ENCODE assay signal across 1 mouse cellular context in the genomic region with DNA sequence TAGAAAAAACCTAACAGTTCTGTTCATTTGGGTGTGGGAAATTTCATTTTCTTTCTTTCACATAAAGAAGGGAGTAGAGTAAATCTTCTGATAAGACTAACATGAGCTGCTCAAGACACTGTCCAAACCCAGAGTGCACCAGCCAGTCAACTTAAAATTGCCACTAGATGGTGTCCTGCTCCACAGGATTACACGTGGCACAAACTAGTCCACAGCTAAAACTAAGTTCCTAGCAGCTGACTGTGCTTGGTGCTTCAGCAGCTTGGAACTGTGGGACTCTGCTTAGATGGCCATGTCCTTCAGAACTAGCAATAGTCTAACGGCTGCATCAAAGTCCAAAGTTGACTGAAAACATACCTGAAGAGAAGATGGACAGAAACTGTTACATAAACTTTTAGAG.
TF ChIP-seq lines count a peak whose summit lies in the region.

No protein-coding gene starts in this region.

TF ChIP-seq in CH12.LX, 34 proteins besides CTCF, POLR2A, EP300 and RAD21 (continued from another document):
- TF ChIP-seq TCF12 (IDR thresholded peaks at IDR 0.05; ENCODE audit: low read depth, low read length) = no peak
- TF ChIP-seq MAZ (IDR thresholded peaks at IDR 0.05; ENCODE audit: low read depth, low read length) = no peak
- TF ChIP-seq USF1 (IDR thresholded peaks at IDR 0.05; ENCODE audit: low read depth, low read length) = no peak
- no peak for TF ChIP-seq TBP (conservative IDR thresholded peaks at IDR 0.05; ENCODE audit: low read depth, low read length)
- no peak for TF ChIP-seq NRF1 (IDR thresholded peaks at IDR 0.05; ENCODE audit: low read depth, low read length)
- 0 out of 2 replicates have a peak, but pooled peaks have one; percentile 32 for TF ChIP-seq SIN3A (IDR thresholded peaks at IDR 0.05; ENCODE audit: low read length)
- no peak for TF ChIP-seq E2F4 (IDR thresholded peaks at IDR 0.05; ENCODE audit: insufficient replicate concordance, low read depth, low read length)
- TF ChIP-seq MXI1 (IDR thresholded peaks at IDR 0.05; ENCODE audit: low read depth, low read length) = no peak; the same call in 1 of the 2 replicates
- no peak for TF ChIP-seq ZKSCAN1 (IDR thresholded peaks at IDR 0.05; ENCODE audit: borderline replicate concordance, low read depth, low read length)
- TF ChIP-seq PAX5 (IDR thresholded peaks at IDR 0.05; ENCODE audit: low read length) = no peak
- no peak for TF ChIP-seq MAFK (IDR thresholded peaks at IDR 0.05; ENCODE audit: insufficient replicate concordance, low read length)
- no peak for TF ChIP-seq POLR2AphosphoS2 (IDR thresholded peaks at IDR 0.05; ENCODE audit: low read depth, low read length)
- TF ChIP-seq BHLHE40 (IDR thresholded peaks at IDR 0.05; ENCODE audit: low read depth, low read length) = no peak; the same call in 1 of the 2 replicates
- 0 out of 2 replicates have a peak, but pooled peaks have one; percentile 29 for TF ChIP-seq NELFE (IDR thresholded peaks at IDR 0.05; ENCODE audit: low read depth, low read length)
- TF ChIP-seq ZNF384 (IDR thresholded peaks at IDR 0.05; ENCODE audit: low read depth, low read length) = no peak
- TF ChIP-seq USF2 (conservative IDR thresholded peaks at IDR 0.05; ENCODE audit: low read depth, low read length) = no peak
- TF ChIP-seq GABPA (IDR thresholded peaks at IDR 0.05; ENCODE audit: insufficient replicate concordance, low read depth, low read length) = no peak
- 0 out of 2 replicates have a peak, but pooled peaks have one; percentile 25 for TF ChIP-seq JUND (conservative IDR thresholded peaks at IDR 0.05; ENCODE audit: low read depth, low read length)
- no peak for TF ChIP-seq HCFC1 (IDR thresholded peaks at IDR 0.05; ENCODE audit: low read depth, low read length)
- TF ChIP-seq CHD1 (IDR thresholded peaks at IDR 0.05; ENCODE audit: low read depth, low read length) = no peak
- TF ChIP-seq UBTF (IDR thresholded peaks at IDR 0.05; ENCODE audit: low read depth, low read length) = no peak
- no peak for TF ChIP-seq MEF2A (IDR thresholded peaks at IDR 0.05; ENCODE audit: borderline replicate concordance, low read depth, low read length)
- no peak for TF ChIP-seq JUN (IDR thresholded peaks at IDR 0.05; ENCODE audit: insufficient read depth, low read depth, low read length)
